Mouse (Mus musculus) forebrain, embryonic 10.5 days (tissue): ENCODE measurements around the gene Xlr3c. TPM values are rescaled to one million over a fixed set of nuclear protein-coding genes. Genes with fewer than 3 reads are reported as not detected.
A peak's percentile ranks its signal among the peaks of the same experiment; 100 is the strongest.
"Not testable (repeated sequence)": the region's sequence is repeated elsewhere in the genome, so short reads cannot be mapped to it uniquely, and the experiment has no call there.

Experiments
- DNase-seq: peaks from one replicate; pipeline ENCODE4 v3.0.0-alpha.2; 2017; ENCODE audit warnings: low spot score; ENCODE audit errors: extremely low spot score
- H3K27ac ChIP-seq: fragments of 300-500 bp; sonication (generic); 2 replicates; pipeline ENCODE4 v1.5.1; 2016; ENCODE audit warnings: mild to moderate bottlenecking
- H3K27me3 ChIP-seq: fragments of 300-500 bp; sonication (generic); 2 replicates; pipeline ENCODE4 v1.6.1; 2016; ENCODE audit warnings: mild to moderate bottlenecking; ENCODE audit not compliant: poor library complexity, severe bottlenecking
- H3K36me3 ChIP-seq: fragments of 300-500 bp; sonication (generic); replicated peaks from 2 replicates; pipeline ENCODE4 v1.6.1; 2016; ENCODE audit warnings: mild to moderate bottlenecking, moderate library complexity
- H3K4me1 ChIP-seq: fragments of 300-500 bp; sonication (generic); 2 replicates; pipeline ENCODE4 v1.6.1; 2016
- H3K4me3 ChIP-seq: fragments of 300-500 bp; sonication (generic); 2 replicates; pipeline ENCODE4 v1.5.1; 2016; ENCODE audit warnings: mild to moderate bottlenecking, moderate library complexity
- H3K9me3 ChIP-seq: fragments of 300-500 bp; sonication (generic); 2 replicates; pipeline ENCODE4 v1.6.1; 2016; ENCODE audit warnings: mild to moderate bottlenecking, moderate library complexity
- WGBS: fragments of 180-500 bp; shearing (Covaris S2); methylation state at CpG from one replicate; pipeline ENCODE4 v1.1.7; 2016; 5-methylcytosine and 5-hydroxymethylcytosine counted together
- polyA plus RNA-seq: library from polyadenylated mRNA; unstranded; fragments of >200 nt; fragmentation: Nextera tagmentation; extraction: Ambion mirVana; gene quantifications from 2 replicates; pipeline ENCODE4 v1.2.1, GENCODE M21; 2016

Gene Xlr3c
- polyA plus RNA-seq: not detected in 2 replicates

DNA sequence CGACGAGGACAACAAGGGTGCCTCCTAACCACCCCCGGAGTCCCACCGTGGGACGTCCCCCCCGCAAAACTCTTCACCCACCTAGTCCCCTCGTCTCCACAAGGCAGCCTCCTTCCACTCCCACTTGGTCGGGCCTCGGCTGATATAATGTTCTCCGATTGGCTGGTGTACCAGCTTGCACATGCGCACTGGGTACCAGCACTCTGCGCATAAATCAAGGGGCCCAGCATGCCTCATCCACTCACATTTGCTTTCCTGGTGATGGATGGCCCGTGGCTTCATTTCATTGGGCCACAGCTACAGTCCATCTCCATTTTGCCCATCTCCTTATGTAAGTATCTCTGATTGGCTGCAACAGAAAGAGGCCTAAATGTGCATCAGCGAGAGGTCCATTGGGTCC, at the start of gene Xlr3c:
Gene Xlr3c, minus strand, starts transcription at position 121 of the 400 bp plus-strand sequence.
- WGBS: 92% methylated on average over 14 of the region's 14 CpGs
- not testable (repeated sequence) for H3K27ac ChIP-seq, H3K36me3 ChIP-seq, H3K4me3 ChIP-seq, H3K9me3 ChIP-seq, H3K4me1 ChIP-seq, H3K27me3 ChIP-seq, DNase-seq

DNA sequence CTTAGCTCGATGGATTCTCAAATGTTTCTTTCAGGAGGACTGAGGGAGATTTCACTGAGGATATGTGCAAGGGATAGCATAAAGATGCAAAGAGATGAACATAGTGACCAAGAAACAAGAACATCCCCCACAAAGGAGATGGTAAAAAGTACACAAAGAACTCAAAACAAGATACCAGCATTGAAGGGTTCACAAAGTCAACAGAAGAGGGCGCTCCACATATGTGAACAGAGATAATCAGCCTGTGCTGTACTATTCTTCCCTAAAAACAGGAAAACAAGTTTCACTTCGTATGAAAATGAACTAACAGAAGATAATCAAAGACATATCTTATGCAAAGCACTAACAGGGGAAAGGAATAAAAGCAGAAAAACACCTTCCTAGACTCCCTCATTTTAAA, 47.3 kb upstream of the Xlr3c start:
- Histone ChIP-seq H3K27me3 (peaks cover 3% of the 10 kb centered on the region; the same call in 1 of the 2 replicates), H3K9me3 (no peaks in the 10 kb centered on the region), H3K36me3 (no peaks in the 10 kb centered on the region), H3K4me1 (no peaks in the 10 kb centered on the region), H3K27ac (no peak overlapping the region), H3K4me3 (no peak overlapping the region)
- no peak for DNase-seq
- WGBS: 39% methylated on average over 3 of the region's 3 CpGs

DNA sequence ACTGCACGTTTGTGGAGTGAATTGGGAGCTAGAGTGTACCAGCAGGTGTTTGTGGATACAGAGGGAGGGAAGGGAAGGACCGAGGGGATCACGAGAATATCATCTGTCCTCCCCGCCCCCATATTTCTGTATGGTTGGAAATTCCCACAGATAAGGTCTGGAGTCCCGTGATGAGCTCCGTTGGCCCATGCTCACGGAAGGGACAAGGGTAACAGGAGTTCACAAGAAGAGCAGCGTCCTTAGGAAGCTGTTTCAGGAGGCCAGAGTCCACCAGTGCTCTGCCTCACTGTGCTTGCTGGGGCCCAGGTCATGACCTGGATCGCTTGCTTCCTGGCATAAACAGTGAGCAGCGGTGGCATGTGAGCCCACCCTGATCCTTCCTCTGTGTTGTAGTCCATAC, 30.6 kb upstream of the Xlr3c start:
- H3K4me3 ChIP-seq, H3K4me1 ChIP-seq, H3K27me3 ChIP-seq, H3K36me3 ChIP-seq, H3K9me3 ChIP-seq, DNase-seq, H3K27ac ChIP-seq: not testable (repeated sequence)
- 82% methylated on average over 10 of the region's 10 CpGs for WGBS

- not testable (repeated sequence) for H3K4me1 ChIP-seq, H3K9me3 ChIP-seq, H3K4me3 ChIP-seq, DNase-seq, H3K36me3 ChIP-seq, H3K27me3 ChIP-seq, H3K27ac ChIP-seq
- 94% methylated on average over 16 of the region's 17 CpGs for WGBS
Measured at GRCm38 (mm10) chrX:73292876-73293275, 27.7 kb upstream of the Xlr3c start, which contains the start of the genes Xlr5a and Xlr5c. Xlr5a (minus strand) TSS chrX:73292976. Xlr5c (minus strand) TSS chrX:73292976.

- DNase-seq, H3K27ac ChIP-seq, H3K36me3 ChIP-seq, H3K4me1 ChIP-seq, H3K4me3 ChIP-seq, H3K27me3 ChIP-seq, H3K9me3 ChIP-seq: not testable (repeated sequence)
- 94% methylated on average over 1 of the region's 2 CpGs for WGBS
Measured at GRCm38 (mm10) chrX:73262428-73262827, 2.8 kb downstream of the Xlr3c start.

DNA sequence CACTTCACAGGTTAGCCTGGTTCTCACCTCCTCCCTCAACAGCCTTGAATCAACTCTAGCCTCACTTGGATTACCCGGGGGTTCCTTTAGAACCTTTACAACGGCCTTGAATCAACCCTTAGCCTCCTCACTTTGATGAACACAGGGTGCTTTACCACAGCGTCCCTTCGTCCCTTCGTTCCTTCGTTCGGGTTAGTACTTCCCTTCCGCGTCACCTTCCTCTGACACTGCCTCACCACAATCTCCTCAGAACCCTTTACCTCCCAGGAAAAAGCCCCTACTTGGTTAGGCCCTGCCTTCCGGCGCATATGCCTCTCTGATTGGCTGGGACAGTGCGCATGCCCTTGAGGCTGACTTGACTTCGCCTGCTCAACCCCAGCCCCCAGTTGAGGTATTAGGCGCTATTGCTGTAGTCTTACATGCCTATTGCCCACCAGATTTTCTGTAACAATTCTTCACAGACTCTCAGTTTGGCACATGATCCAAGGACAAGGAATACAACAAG, 22.3 kb downstream of the Xlr3c start, which contains the start of gene Xlr4c:
Gene Xlr4c, minus strand, starts transcription at position 310 of the 505 bp plus-strand sequence.
- not testable (repeated sequence) for H3K27ac ChIP-seq, H3K36me3 ChIP-seq, H3K9me3 ChIP-seq, H3K4me1 ChIP-seq, H3K4me3 ChIP-seq, DNase-seq, H3K27me3 ChIP-seq
- WGBS: 88% methylated on average over 14 of the region's 14 CpGs

- DNase-seq: no peak
- Histone ChIP-seq H3K9me3 (peaks cover 2% of the 10 kb centered on the region; the same call in 1 of the 2 replicates), H3K27me3 (peaks cover 16% of the 10 kb centered on the region), H3K27ac (peak overlapping the region; percentile 89; the same call in 1 of the 2 replicates), H3K4me1 (peaks cover 13% of the 10 kb centered on the region), H3K36me3 (no peaks in the 10 kb centered on the region), H3K4me3 (peak overlapping the region; percentile 68)
- WGBS: 54% methylated on average over 3 of the region's 3 CpGs
Measured at GRCm38 (mm10) chrX:73229288-73229687, 35.9 kb downstream of the Xlr3c start.

- Histone ChIP-seq H3K4me3 (peak overlapping the region; percentile 68), H3K27ac (peak overlapping the region; percentile 89), H3K9me3 (peaks cover 2% of the 10 kb centered on the region; the same call in 1 of the 2 replicates), H3K36me3 (no peaks in the 10 kb centered on the region), H3K27me3 (peaks cover 16% of the 10 kb centered on the region), H3K4me1 (peaks cover 13% of the 10 kb centered on the region)
- peak; percentile 34 for DNase-seq
- WGBS: 15% methylated on average over 50 of the region's 51 CpGs
Measured at GRCm38 (mm10) chrX:73228606-73229214, 36.5 kb downstream of the Xlr3c start.

- 18% methylated on average over 39 of the region's 39 CpGs for WGBS
- H3K36me3 ChIP-seq: no peaks in the 10 kb centered on the region
- H3K4me1 ChIP-seq: peaks cover 13% of the 10 kb centered on the region
- peaks cover 2% of the 10 kb centered on the region; the same call in 1 of the 2 replicates for H3K9me3 ChIP-seq
- peak; percentile 75 for DNase-seq
- H3K27me3 ChIP-seq: peaks cover 16% of the 10 kb centered on the region
- H3K4me3 ChIP-seq: peak within 1 kb of the TSS; percentile 68
- peak within 1 kb of the TSS; percentile 89 for H3K27ac ChIP-seq
Measured at GRCm38 (mm10) chrX:73227914-73228605, 37.1 kb downstream of the Xlr3c start, which contains the start of gene F8a. F8a (plus strand) TSS chrX:73228291.

DNA sequence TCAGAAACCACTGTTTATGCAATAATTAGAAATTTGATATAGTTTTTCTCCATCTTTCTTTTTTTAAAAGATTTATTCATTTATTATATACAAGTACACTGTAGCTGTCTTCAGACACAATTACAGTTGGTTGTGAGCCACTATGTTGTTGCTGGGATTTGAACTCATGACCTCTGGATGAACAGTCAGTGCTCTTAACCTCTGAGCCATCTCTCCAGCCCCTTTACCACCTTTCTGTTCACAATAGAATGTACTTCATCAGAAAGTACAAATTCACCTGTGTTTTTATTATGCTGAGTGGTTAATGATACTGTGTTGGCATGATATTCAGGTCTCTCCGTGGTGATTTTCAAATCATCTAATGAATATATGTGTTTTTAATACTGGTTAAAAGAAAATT, 39.8 kb downstream of the Xlr3c start:
- no peak overlapping the region for H3K27ac ChIP-seq
- H3K36me3 ChIP-seq: no peaks in the 10 kb centered on the region
- DNase-seq: no peak
- WGBS: 53% methylated on average over 1 of the region's 1 CpGs
- H3K27me3 ChIP-seq: peaks cover 16% of the 10 kb centered on the region
- H3K4me3 ChIP-seq: no peak overlapping the region
- H3K4me1 ChIP-seq: peaks cover 13% of the 10 kb centered on the region
- peaks cover 2% of the 10 kb centered on the region; the same call in 1 of the 2 replicates for H3K9me3 ChIP-seq

DNA sequence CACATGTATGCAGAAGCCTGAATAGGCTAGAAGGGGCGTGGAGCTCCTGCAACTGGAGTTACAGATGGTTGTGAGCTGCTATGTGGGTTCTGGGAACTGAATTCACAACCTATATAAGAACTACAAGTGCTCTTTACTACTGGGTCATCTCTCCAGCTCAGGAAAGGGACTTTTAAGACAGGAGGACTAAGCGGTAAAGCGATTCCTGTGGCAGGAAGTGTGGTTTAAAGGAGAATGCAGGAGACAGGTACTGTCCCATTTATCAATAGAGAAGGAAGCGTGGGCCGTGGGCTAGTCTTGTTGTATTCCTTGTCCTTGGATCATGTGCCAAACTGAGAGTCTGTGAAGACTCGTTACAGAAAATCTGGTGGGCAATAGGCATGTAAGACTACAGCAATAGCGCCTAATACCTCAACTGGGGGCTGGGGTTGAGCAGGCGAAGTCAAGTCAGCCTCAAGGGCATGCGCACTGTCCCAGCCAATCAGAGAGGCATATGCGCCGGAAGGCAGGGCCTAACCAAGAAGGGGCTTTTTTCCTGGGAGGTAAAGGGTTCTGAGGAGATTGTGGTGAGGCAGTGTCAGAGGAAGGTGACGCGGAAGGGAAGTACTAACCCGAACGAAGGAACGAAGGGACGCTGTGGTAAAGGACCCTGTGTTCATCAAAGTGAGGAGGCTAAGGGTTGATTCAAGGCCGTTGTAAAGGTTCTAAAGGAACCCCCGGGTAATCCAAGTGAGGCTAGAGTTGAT, 51.2 kb downstream of the Xlr3c start, which contains the start of gene Xlr4b:
Gene Xlr4b, plus strand, starts transcription at position 515 of the 746 bp plus-strand sequence.
- H3K27ac ChIP-seq, H3K9me3 ChIP-seq, H3K36me3 ChIP-seq, H3K4me3 ChIP-seq, H3K27me3 ChIP-seq, DNase-seq, H3K4me1 ChIP-seq: not testable (repeated sequence)
- 79% methylated on average over 18 of the region's 19 CpGs for WGBS
